Mouse (Mus musculus): ENCODE data around the gene Gm20696. TPM values are rescaled to one million over a fixed set of nuclear protein-coding genes. Genes with fewer than 3 reads are reported as not detected.

Gm20696 gene
- total RNA-seq, 2 experiments from 2014 or later, result 4.1 to 5.4 TPM

- DNase-seq (ENCODE audit: low spot score in 2 of 2), result no peak
Observed at GRCm38 (mm10) chr6:99336191-99336590, 330.4 kb downstream of the Gm20696 start.

DNA sequence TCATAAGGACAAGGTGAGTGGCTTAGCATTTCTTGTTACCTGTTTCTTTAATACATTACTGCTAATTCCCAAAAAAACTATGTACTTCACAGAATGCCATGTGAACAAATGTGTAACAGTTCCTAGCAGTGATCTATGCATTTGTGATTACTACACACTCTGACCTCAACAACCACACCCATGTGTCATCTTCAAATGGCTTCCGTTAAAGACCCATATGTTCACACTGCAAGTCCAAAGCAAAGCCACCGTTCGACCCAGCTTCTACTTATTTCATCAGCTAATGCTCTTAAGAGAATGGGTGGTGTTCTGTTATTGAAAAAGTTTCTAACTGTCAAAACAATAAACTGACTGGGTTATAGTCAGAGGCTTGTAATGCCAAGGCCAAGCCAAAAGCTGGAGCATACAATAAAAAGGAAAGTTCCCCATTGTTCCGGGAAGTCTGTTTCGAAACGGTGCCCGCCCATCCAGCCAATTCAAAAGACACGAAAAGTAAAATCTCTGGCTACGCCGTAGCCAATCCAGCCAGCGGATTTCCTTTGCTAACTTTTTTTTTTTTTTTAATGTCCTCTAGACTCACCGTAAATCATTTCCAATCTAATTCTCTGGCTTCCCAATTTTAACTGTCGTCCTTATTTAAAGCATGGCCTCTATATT lies 331.3 kb downstream of the Gm20696 start:
- DNase-seq (ENCODE audit: low spot score in 2 of 2), result no peak

DNA sequence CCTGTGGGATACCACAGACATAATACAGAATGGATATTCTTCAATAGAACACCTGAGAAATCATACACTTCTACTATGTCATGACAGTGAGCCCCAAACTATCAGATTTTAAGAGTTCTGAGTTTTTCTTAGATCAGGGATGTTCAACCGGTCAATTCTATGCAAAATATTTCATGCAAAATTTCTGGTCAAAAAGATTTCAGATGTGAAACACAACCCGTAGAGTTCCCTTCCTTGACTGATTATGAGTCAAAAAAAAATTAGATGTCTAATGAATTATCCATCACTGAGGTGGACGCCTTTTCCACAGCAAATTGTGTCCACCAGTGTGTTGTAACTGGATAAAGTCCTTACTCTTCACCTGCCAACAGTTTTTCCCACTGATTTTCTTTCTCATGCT lies 332.3 kb downstream of the Gm20696 start:
- DNase-seq (ENCODE audit: low spot score in 2 of 2), result no peak

DNA sequence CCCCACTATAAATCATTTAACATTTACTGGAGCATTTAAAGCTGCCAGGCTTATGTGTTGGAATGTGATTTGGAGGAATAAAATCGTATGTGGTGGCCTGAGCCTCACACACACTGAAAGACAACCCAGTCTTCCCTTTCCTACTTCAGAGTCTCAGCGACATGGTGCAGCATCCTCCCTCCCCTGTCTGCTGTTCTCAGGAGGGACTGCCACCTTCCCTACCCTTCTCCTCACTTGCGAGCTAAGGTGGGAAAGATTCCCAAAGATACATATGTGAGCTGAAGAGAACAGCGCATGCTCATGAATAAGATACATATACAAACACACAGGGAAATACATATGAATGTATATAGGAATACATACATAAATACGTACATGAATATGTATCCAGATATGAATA lies 333.5 kb downstream of the Gm20696 start:
- DNase-seq (ENCODE audit: low spot score in 2 of 2), result no peak

DNA sequence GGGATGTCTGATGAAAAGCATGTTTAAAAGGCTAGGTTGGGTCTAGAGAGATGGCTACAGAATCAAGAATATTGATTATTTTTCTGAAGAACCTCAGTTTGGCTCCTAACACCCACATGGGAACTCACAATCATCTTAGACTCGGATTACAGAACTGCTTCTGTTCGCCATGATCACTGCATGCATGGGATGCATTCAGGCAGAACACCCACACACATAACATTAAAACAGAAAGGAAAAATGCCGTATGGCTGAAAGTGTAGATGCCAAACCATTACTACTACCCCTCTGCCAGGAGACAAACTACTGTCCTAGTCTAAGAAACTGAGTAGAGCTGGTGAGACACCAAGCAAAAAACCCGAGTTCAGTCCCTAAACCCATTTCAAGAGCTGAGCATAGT lies 336.4 kb downstream of the Gm20696 start:
- no peak for DNase-seq (ENCODE audit: low spot score in 2 of 2)

DNA sequence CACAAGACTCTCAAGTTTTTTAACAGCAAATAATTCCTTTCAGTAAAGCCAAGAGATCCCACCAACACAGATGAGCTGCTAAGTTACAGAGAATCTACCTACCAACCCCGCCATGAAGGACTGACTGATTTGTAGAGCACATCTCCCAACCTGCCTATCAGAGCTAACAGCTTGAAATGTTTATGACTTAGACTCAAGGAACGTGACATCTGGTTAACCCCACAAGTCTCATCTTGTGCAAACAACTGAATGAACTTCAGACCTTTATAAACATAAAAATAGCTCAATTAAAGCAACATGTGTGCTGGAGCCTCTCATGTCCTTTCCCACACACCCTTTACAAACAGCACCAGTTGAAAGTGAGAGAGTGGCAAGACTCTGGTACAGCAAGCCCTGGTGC lies 338.0 kb downstream of the Gm20696 start:
- DNase-seq (ENCODE audit: low spot score in 2 of 2), result no peak

DNA sequence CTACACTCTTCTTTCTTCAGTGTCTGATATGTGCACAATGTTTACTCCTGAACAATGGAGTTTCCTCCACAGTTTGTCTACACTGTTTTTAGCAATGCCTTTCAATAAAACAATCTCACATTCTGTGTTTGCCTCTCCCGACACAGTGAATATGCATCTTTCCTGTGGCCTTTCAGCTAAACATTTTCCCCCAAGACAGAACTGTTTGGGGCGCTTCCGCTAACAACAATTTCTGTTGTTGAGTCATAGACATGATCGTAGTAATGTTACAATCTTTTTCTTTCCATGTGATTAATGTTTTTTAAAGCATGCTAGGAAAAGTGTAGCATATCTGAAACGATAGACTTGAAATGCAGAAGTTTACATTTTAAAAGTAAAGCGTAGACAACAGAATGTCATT lies 338.5 kb downstream of the Gm20696 start:
- no peak for DNase-seq (ENCODE audit: low spot score in 2 of 2)

GRCm38 (mm10) chr6:99327721-99328120 lies 338.9 kb downstream of the Gm20696 start:
- DNase-seq (ENCODE audit: low spot score in 2 of 2), result peak in 1 of 2 experiments; percentile 41

- no peak for DNase-seq (ENCODE audit: low spot score in 2 of 2)
Observed at GRCm38 (mm10) chr6:99325881-99326280, 340.7 kb downstream of the Gm20696 start.

- DNase-seq (ENCODE audit: low spot score in 2 of 2), result no peak
Observed at GRCm38 (mm10) chr6:99325461-99325860, 341.1 kb downstream of the Gm20696 start.

GRCm38 (mm10) chr6:99322132-99322904 lies 344.3 kb downstream of the Gm20696 start:
- DNase-seq (ENCODE audit: low spot score in 2 of 2), result no peak

GRCm38 (mm10) chr6:99320444-99320843 lies 346.2 kb downstream of the Gm20696 start:
- DNase-seq (ENCODE audit: low spot score in 2 of 2), result no peak

DNA sequence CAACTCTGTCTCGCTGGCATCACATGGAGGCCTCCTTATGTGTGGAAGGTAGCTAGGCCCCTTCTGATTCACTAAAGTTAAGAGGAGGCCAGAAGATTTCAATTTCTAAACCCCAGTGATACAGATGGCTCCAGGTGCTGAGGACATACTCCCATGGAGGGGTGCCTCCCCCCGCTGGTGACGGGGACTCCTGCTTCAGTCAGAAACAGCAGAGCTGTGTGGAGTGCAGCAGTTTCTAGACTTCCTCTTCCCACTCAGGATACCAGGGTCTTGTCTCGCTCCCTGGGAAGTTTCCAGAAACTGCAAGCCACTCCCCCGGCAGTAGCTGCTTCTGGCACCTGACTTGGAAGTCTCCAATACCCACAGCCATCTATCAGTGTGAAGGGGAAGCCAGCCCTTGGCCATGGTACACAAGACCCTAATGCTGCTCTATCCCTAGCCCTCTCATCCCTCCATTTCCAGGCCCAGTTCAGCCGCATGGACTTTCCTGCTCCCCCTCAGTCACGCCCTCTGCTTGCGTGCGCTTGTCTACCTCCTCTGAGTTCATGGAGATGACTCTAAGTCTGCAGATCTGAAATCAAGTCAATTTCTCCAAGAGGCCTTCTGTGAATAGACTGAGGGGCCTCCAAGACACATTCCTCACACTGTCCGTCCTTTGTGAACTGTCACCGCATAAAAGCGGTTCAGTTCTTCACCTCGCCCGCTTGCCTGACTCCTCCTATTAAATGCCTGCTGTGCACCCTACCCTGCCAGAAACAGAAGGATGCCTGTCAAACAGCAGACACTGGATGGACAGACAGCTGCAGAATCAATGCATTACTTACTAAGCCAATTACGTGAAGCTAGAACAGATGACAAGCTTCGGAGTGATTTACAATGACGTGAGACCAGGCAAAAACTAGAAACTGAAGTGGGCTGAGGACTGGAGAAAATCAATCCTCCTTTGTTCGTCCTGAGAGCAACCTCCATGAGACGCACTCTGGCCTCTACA lies 346.9 kb downstream of the Gm20696 start:
- no peak for DNase-seq (ENCODE audit: low spot score in 2 of 2)

DNA sequence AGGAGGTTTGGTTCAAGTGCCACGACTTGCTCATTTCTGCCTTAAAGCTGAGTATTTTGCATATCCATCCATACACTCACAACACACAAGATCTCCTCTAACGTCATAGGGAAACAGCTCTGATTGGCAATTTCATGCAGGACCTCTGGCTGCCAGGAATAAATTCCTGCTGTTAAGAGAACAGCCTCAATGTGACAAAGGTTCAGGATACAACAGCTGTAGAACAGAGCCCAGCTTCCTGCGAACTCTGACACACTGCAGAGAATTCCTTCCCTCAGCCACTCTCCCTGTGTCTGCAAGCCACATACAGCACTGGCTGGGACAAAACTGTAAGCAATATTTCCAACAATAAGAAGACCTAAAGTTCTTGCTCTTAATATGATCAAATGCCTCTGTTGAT lies 351.9 kb downstream of the Gm20696 start:
- DNase-seq (ENCODE audit: low spot score in 2 of 2), result no peak

- DNase-seq (ENCODE audit: low spot score in 2 of 2), result no peak
Observed at GRCm38 (mm10) chr6:99310529-99310928, 356.1 kb downstream of the Gm20696 start.

- no peak for DNase-seq (ENCODE audit: low spot score in 2 of 2)
Observed at GRCm38 (mm10) chr6:99310171-99310500, 356.5 kb downstream of the Gm20696 start.

- DNase-seq (ENCODE audit: low spot score in 2 of 2), result no peak
Observed at GRCm38 (mm10) chr6:99309466-99310170, 357.0 kb downstream of the Gm20696 start.

- no peak for DNase-seq (ENCODE audit: low spot score in 2 of 2)
Observed at GRCm38 (mm10) chr6:99305751-99306150, 360.8 kb downstream of the Gm20696 start.

DNA sequence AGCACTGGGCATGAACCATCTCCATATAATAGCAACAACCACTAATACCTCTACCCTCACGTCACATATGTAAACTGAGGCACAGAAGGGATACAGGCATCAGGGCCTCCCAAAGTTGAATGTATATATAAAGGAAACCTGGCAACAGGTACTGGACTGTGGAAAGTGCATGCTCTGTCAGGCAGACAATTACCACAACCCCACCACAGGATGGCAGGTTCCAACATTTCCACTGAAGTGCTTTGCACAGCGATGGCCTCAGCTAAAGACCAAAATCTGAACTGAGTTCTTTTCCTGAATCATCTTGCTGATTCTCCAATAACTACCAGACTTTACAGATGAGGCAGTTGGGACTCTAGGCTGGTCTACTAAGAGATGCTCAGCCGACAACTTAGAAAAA lies 361.4 kb downstream of the Gm20696 start:
- no peak for DNase-seq (ENCODE audit: low spot score in 2 of 2)

- DNase-seq (ENCODE audit: low spot score in 2 of 2), result no peak
Observed at GRCm38 (mm10) chr6:99302662-99303435, 363.7 kb downstream of the Gm20696 start.
